Mouse (Mus musculus) stomach, adult 2 months (tissue): ENCODE data around the gene Vmn1r151. TPM values are rescaled to one million over a fixed set of nuclear protein-coding genes. Genes with fewer than 3 reads are reported as not detected.

Experiments
- polyA plus RNA-seq: library from polyadenylated mRNA; depleted of rRNA; stranded (reverse); fragments of >200 nt; gene quantifications from 2 replicates; pipeline ENCODE4 v1.2.3, GENCODE M21; 2012; rRNA removed

The Vmn1r151 gene
- polyA plus RNA-seq, result not detected in 2 replicates

DNA sequence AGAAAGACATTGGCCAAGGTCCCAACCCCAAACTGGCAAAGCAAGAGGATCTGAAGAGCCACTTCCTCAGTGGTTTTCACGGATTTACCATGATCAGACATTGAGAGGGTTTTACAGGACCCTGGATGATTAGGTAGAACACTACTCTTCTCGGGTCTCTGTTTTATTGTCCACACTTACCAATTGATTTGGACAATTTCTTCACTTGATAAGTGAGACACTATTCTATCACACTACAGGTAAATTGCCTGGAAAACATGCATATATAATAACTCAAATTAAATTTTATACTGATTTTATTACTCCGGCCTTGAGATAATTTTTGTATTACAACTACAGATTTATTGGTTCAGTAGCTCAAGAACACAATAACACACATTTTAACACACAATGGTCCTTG lies at the start of gene Vmn1r151:
TSS of gene Vmn1r151 (minus strand) at position 101 of the 400 bp plus-strand sequence.

DNA sequence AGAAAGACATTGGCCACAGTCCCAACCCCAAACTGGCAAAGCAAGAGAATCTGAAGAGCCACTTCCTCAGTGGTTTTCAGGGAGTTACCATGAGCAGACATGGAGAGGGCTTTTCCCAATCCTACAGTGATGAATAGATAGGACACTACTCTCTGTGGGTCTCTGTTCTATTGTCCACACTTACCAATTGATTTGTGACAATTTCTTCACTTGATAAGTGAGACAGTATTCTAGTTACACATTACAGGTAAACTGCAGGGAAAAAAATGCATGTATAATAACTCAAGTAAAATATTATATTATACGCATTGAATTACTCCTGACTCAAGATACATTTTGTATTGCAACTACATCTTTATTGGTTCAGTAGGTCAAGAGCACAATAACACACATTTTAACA lies 35.3 kb upstream of the Vmn1r151 start, which contains the start of gene Gm8677:
TSS of gene Gm8677 (minus strand) at position 101 of the 400 bp plus-strand sequence.

DNA sequence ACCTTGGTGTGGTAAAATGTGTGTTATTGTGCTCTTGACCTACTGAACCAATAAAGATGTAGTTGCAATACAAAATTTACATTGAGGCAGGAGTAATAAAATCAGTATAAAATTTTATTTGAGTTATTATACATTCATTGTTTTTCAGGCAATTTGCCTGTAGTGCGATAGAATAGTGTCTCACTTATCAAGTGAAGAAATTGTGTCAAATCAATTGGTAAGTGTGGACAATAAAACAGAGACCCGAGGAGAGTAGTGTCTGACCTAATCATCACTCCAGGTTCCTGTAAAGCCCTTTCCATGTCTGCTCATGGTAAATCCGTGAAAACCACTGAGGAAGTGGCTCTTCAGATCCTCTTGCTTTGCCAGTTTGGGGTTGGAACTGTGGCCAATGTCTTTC lies 23.2 kb upstream of the Vmn1r151 start, which contains the start of gene Vmn1r152:
TSS of gene Vmn1r152 (plus strand) at position 301 of the 400 bp plus-strand sequence.

DNA sequence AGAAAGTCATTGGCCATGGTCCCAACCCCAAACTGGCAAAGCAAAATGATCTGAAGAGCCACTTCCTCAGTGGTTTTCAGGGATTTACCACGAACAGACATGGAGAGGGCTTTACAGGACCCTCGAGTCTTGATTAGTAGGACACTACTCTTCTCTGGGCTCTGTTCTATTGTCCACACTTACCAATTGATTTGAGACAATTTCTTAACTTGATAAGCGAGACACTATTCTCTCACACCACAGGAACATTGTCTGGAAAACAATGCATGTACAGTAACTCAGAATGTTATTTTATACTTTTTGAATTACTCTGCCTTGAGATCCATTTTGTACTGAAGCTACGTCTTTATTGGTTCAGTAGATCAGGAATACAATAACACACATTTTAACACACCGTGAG lies 35.5 kb downstream of the Vmn1r151 start, which contains the start of gene Gm10665:
TSS of gene Gm10665 (minus strand) at position 101 of the 400 bp plus-strand sequence.

Other genes with a start within 250 kb of the Vmn1r151 start
- not detected in 2 replicates for gene Gm4187, start 170.0 kb downstream of the Vmn1r151 start, polyA plus RNA-seq
- not detected in 2 replicates for gene Gm8660, start 128.6 kb downstream of the Vmn1r151 start, polyA plus RNA-seq
- gene Vmn1r148, start 86.1 kb downstream of the Vmn1r151 start, polyA plus RNA-seq, result not detected in 2 replicates
- gene Vmn1r149, start 61.4 kb downstream of the Vmn1r151 start, polyA plus RNA-seq, result not detected in 2 replicates
- not detected in 2 replicates for gene Gm10665, start 35.6 kb downstream of the Vmn1r151 start, polyA plus RNA-seq
- not detected in 2 replicates for gene Vmn1r152, start 23.3 kb upstream of the Vmn1r151 start, polyA plus RNA-seq
- gene Gm8677, start 35.2 kb upstream of the Vmn1r151 start, polyA plus RNA-seq, result not detected in 2 replicates
- gene Gm4201, start 65.7 kb upstream of the Vmn1r151 start, polyA plus RNA-seq, result not detected in 2 replicates
- not detected in 2 replicates for gene Gm4565, start 88.4 kb upstream of the Vmn1r151 start, polyA plus RNA-seq
- not detected in 2 replicates for gene Vmn1r155, start 158.3 kb upstream of the Vmn1r151 start, polyA plus RNA-seq
- gene Gm8693, start 192.6 kb upstream of the Vmn1r151 start, polyA plus RNA-seq, result not detected in 2 replicates
- not detected in 2 replicates for gene Gm4567, start 220.0 kb upstream of the Vmn1r151 start, polyA plus RNA-seq